Mouse (Mus musculus): ENCODE data around the gene Noto. TPM values are rescaled to one million over a fixed set of nuclear protein-coding genes. Genes with fewer than 3 reads are reported as not detected.

Gene Noto
- polyA plus RNA-seq, 1 experiment from 2014 or later, result not detected

GRCm38 (mm10) chr6:85391803-85392202 lies 31.9 kb upstream of the Noto start:
- Histone ChIP-seq H3K36me3 (no peaks in the 10 kb centered on the region), H3K27me3 (no peaks in the 10 kb centered on the region), H3K4me1 (no peaks in the 10 kb centered on the region), H3K27ac (no peak overlapping the region), H3K9ac (no peak overlapping the region), H3K4me3 (no peak overlapping the region), H3K4me2 (no peak overlapping the region), H3K9me3 (no peaks in the 10 kb centered on the region)
- no peak for ATAC-seq (ENCODE audit: insufficient number of reproducible peaks, low FRiP score, low TSS enrichment, low read depth)
- WGBS, result 23% methylated on average over 7 of the region's 7 CpGs

DNA sequence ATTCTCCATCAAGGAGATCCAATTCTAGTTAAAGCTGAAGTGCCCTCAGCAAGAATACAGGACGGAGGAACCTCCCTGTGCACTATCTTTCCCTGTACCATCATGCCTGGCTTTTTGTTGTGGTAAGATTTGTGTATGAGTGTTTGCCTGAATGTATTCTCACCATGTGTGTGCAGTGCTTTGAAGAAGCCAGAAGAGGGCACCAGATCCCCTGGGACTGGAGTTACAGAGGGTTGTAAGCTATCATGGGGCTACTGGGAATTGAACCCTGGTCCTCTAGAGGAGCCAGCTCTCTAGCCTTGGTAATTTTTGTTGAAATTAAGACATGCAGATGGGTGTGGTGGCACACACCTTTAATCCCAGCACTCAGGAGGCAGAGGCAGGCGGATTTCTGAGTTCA lies 28.3 kb upstream of the Noto start:
- Histone ChIP-seq H3K27ac (no peak overlapping the region), H3K36me3 (no peaks in the 10 kb centered on the region), H3K9me3 (no peaks in the 10 kb centered on the region), H3K9ac (no peak overlapping the region), H3K27me3 (no peaks in the 10 kb centered on the region), H3K4me1 (no peaks in the 10 kb centered on the region), H3K4me3 (no peak overlapping the region), H3K4me2 (no peak overlapping the region)
- ATAC-seq (ENCODE audit: insufficient number of reproducible peaks, low FRiP score, low TSS enrichment, low read depth), result no peak
- WGBS, result 81% methylated on average over 2 of the region's 2 CpGs

GRCm38 (mm10) chr6:85397165-85397564 lies 26.5 kb upstream of the Noto start:
- Histone ChIP-seq H3K9ac (no peak overlapping the region), H3K4me1 (no peaks in the 10 kb centered on the region), H3K9me3 (no peaks in the 10 kb centered on the region), H3K36me3 (no peaks in the 10 kb centered on the region), H3K27ac (no peak overlapping the region), H3K4me2 (no peak overlapping the region), H3K27me3 (no peaks in the 10 kb centered on the region), H3K4me3 (no peak overlapping the region)
- 28% methylated on average over 1 of the region's 1 CpGs for WGBS
- ATAC-seq (ENCODE audit: insufficient number of reproducible peaks, low FRiP score, low TSS enrichment, low read depth), result no peak

DNA sequence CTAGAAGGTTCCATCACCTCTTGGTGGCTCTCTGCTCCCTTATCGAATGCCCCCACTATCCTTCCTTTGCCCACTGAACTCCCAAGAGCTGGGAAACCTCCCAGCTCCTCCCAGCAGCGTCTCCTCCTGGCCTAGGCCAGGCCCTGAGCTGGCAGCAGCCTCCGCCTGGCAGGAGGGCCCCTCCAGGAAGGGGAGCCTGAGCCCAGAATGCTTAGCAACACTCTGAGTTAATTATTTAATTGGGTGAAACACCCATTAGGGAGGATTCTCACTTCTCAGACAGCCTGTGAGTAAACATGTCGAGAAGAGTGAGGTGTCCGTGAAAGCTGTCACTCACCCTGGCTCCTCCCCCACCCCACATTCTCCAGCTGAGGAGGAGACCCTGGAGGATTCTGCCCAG lies 24.0 kb upstream of the Noto start:
- Histone ChIP-seq H3K36me3 (no peaks in the 10 kb centered on the region), H3K27ac (no peak overlapping the region), H3K9me3 (no peaks in the 10 kb centered on the region), H3K4me3 (no peak overlapping the region), H3K4me2 (no peak overlapping the region), H3K27me3 (0 out of 2 replicates have a peak, but pooled peaks cover 5% of the 10 kb centered on the region), H3K4me1 (no peaks in the 10 kb centered on the region), H3K9ac (no peak overlapping the region)
- WGBS, result 22% methylated on average over 5 of the region's 5 CpGs
- no peak for ATAC-seq (ENCODE audit: insufficient number of reproducible peaks, low FRiP score, low TSS enrichment, low read depth)

GRCm38 (mm10) chr6:85402613-85403012 lies 21.1 kb upstream of the Noto start:
- no peak overlapping the region for H3K4me2 ChIP-seq
- no peaks in the 10 kb centered on the region for H3K36me3 ChIP-seq
- peaks cover 17% of the 10 kb centered on the region for H3K27me3 ChIP-seq
- 38% methylated on average over 2 of the region's 2 CpGs for WGBS
- H3K9me3 ChIP-seq, result no peaks in the 10 kb centered on the region
- H3K9ac ChIP-seq, result no peak overlapping the region
- no peak overlapping the region for H3K4me3 ChIP-seq
- no peak overlapping the region for H3K27ac ChIP-seq
- H3K4me1 ChIP-seq, result no peaks in the 10 kb centered on the region
- no peak for ATAC-seq (ENCODE audit: insufficient number of reproducible peaks, low FRiP score, low TSS enrichment, low read depth)

GRCm38 (mm10) chr6:85403039-85403438 lies 20.6 kb upstream of the Noto start:
- 77% methylated on average over 10 of the region's 10 CpGs for WGBS
- no peak overlapping the region for H3K4me2 ChIP-seq
- H3K27ac ChIP-seq, result no peak overlapping the region
- no peak overlapping the region for H3K9ac ChIP-seq
- no peaks in the 10 kb centered on the region for H3K4me1 ChIP-seq
- no peak for ATAC-seq (ENCODE audit: insufficient number of reproducible peaks, low FRiP score, low TSS enrichment, low read depth)
- H3K9me3 ChIP-seq, result no peaks in the 10 kb centered on the region
- H3K4me3 ChIP-seq, result no peak overlapping the region
- no peaks in the 10 kb centered on the region for H3K36me3 ChIP-seq
- H3K27me3 ChIP-seq, result peaks cover 21% of the 10 kb centered on the region

DNA sequence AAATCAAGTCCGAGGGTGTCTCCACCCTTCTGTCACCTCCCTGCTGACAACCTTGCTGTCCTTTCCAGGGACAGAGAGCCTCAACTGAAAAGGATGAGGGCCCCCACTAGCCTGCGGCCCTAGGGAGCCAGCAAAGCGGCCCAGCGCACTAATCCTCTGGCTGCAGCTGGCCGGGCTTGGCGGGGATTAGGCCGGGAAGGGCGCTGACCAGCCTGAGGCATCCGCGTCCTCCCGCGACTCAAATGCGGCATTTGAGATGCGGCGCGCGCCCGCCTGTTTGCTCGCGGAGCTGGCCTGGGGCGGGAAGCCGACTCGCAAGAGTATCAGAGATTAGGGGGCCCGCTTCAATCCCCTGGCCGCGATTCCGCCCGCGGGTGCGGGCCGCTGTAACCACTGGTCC lies 14.7 kb upstream of the Noto start:
- H3K27me3 ChIP-seq, result peaks cover 47% of the 10 kb centered on the region
- H3K4me2 ChIP-seq, result peak overlapping the region; percentile 24; the same call in 1 of the 2 replicates
- ATAC-seq (ENCODE audit: insufficient number of reproducible peaks, low FRiP score, low TSS enrichment, low read depth), result no peak
- H3K36me3 ChIP-seq, result no peaks in the 10 kb centered on the region
- no peaks in the 10 kb centered on the region for H3K9me3 ChIP-seq
- H3K4me3 ChIP-seq, result peak overlapping the region; percentile 5; the same call in 1 of the 2 replicates
- 4% methylated on average over 31 of the region's 31 CpGs for WGBS
- H3K27ac ChIP-seq, result no peak overlapping the region
- H3K9ac ChIP-seq, result no peak overlapping the region
- H3K4me1 ChIP-seq, result peaks cover 6% of the 10 kb centered on the region

GRCm38 (mm10) chr6:85410771-85411273 lies 12.9 kb upstream of the Noto start:
- Histone ChIP-seq H3K9ac (no peak overlapping the region), H3K9me3 (no peaks in the 10 kb centered on the region), H3K4me3 (no peak overlapping the region), H3K4me2 (no peak overlapping the region), H3K4me1 (peaks cover 6% of the 10 kb centered on the region), H3K27ac (no peak overlapping the region), H3K36me3 (no peaks in the 10 kb centered on the region), H3K27me3 (peaks cover 42% of the 10 kb centered on the region)
- ATAC-seq (ENCODE audit: insufficient number of reproducible peaks, low FRiP score, low TSS enrichment, low read depth), result peak; percentile 63; the same call in 1 of the 2 replicates
- WGBS, result 12% methylated on average over 13 of the region's 13 CpGs

- ATAC-seq (ENCODE audit: insufficient number of reproducible peaks, low FRiP score, low TSS enrichment, low read depth), result no peak
- H3K27ac ChIP-seq, result no peak overlapping the region
- H3K27me3 ChIP-seq, result no peaks in the 10 kb centered on the region
- H3K4me1 ChIP-seq, result no peaks in the 10 kb centered on the region
- H3K4me2 ChIP-seq, result no peak overlapping the region
- WGBS, result 50% methylated on average over 3 of the region's 3 CpGs
- no peak overlapping the region for H3K4me3 ChIP-seq
- no peaks in the 10 kb centered on the region for H3K9me3 ChIP-seq
- H3K36me3 ChIP-seq, result no peaks in the 10 kb centered on the region
- H3K9ac ChIP-seq, result no peak overlapping the region
These were observed 7.9 kb upstream of the Noto start for GRCm38 (mm10) chr6:85415829-85416228.

DNA sequence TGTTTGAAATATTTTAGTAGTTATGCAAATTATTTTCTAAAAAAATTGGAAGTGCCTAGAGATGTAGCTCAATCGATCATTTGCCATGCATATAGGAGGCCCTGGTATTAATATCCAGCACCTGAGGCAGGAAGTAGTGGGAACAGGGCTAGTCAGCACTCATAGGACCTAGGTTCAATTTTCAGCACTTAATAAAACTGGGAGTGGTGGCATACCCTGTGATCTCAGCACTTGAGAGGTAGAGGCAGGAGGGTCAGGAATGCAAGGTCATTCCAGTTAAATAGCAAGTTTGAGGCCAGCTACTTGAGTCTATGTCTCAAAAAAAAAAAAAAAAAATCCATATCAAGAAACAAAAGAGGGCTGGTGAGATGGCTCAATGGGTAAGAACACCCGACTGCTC lies 4.5 kb upstream of the Noto start:
- Histone ChIP-seq H3K36me3 (no peaks in the 10 kb centered on the region), H3K9me3 (no peaks in the 10 kb centered on the region), H3K4me3 (no peak overlapping the region), H3K27ac (no peak overlapping the region), H3K27me3 (peaks cover 14% of the 10 kb centered on the region), H3K4me2 (no peak overlapping the region), H3K9ac (no peak overlapping the region), H3K4me1 (peaks cover 6% of the 10 kb centered on the region)
- ATAC-seq (ENCODE audit: insufficient number of reproducible peaks, low FRiP score, low TSS enrichment, low read depth), result no peak
- WGBS, result 67% methylated on average over 2 of the region's 2 CpGs

DNA sequence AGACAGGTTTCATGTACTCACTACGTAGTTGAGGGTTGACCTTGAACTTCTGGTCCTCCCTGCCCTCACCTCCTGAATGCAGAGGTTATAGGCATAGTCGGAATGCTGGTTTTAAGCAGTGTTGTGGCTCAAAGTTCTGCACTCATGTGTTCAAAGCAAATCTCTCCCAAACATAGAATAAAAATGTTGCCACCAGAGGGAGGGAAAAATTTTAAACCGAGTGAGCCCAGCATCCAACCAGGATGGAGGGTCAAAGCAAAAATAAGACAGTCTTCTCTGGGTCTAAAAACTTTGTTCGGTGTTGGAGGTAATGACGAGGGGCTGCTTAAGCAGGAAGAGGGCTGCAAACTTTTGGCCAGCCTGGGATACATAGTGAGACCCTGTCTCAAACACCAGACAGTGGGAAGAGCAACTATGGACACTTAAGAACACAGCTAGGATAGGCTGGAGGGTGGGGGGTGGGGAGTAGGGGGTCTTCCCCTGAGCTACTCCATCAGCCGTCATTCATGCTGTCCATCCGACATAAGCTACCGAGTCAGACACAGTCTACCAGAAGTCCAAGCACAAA lies 7.7 kb downstream of the Noto start:
- ATAC-seq (ENCODE audit: insufficient number of reproducible peaks, low FRiP score, low TSS enrichment, low read depth), result no peak
- peak overlapping the region; percentile 61 for H3K9ac ChIP-seq
- H3K36me3 ChIP-seq, result no peaks in the 10 kb centered on the region
- peaks cover 10% of the 10 kb centered on the region for H3K4me1 ChIP-seq
- H3K9me3 ChIP-seq, result no peaks in the 10 kb centered on the region
- H3K27ac ChIP-seq, result no peak overlapping the region
- H3K27me3 ChIP-seq, result no peaks in the 10 kb centered on the region
- peak overlapping the region; percentile 64 for H3K4me2 ChIP-seq
- 43% methylated on average over 8 of the region's 8 CpGs for WGBS
- H3K4me3 ChIP-seq, result peak overlapping the region; percentile 68

DNA sequence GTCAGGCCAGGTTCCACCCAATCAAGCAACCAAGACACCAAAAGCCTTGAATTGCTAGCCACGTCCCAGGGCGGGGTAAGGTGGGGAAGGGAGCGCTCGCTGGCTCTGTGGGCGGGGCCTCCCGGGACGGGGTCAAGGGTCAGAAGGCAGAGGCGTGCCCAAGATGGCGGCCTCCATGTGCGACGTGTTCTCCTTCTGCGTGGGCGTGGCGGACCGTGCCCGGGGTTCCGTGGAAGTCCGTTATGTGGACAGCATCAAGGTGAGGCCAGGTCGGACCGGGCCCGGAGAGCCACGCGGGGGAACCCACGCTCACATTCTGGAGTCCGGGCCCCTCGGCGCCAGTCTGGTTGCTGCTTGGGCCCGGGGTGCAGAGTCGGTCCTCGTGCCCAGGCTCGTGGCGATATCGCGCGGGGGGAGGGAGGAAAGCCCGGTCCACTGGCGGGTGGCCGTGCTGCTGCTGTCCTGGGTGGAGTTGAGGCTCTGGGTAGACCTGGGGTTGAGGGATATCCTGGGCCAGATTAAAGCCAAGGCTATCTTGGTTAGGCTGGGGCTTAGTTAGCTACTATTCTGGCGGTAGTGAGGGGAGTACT lies 8.3 kb downstream of the Noto start, which contains the start of gene Smyd5:
Gene Smyd5 (plus strand): TSS at position 148 of the 590 bp plus-strand sequence.
- Histone ChIP-seq H3K36me3 (no peaks in the 10 kb centered on the region), H3K4me3 (peak within 1 kb of the TSS; percentile 68), H3K9ac (peak within 1 kb of the TSS; percentile 61), H3K9me3 (no peaks in the 10 kb centered on the region), H3K4me2 (peak within 1 kb of the TSS; percentile 64), H3K27ac (no peak within 1 kb of the TSS), H3K27me3 (no peaks in the 10 kb centered on the region), H3K4me1 (peaks cover 10% of the 10 kb centered on the region)
- ATAC-seq (ENCODE audit: insufficient number of reproducible peaks, low FRiP score, low TSS enrichment, low read depth), result peak; percentile 77
- WGBS, result under 1% methylated on average over 39 of the region's 39 CpGs
